Mouse (Mus musculus) cortical plate, adult 2 months (tissue): ENCODE data around the gene Tmprss9. TPM values are rescaled to one million over a fixed set of nuclear protein-coding genes. Genes with fewer than 3 reads are reported as not detected.

ENCODE experiments used
- H3K27ac ChIP-seq: fragments of 200-500 bp; 2 replicates; pipeline ENCODE4 v1.5.1; 2012; ENCODE audit warnings: low read length, control low read depth, inconsistent platforms; ENCODE audit not compliant: insufficient read depth
- H3K4me1 ChIP-seq: fragments of 200-500 bp; 2 replicates; pipeline ENCODE4 v1.6.1; 2011; ENCODE audit warnings: low read length; ENCODE audit not compliant: control insufficient read depth, insufficient read depth
- H3K4me3 ChIP-seq: fragments of 200-500 bp; 2 replicates; pipeline ENCODE4 v1.5.1; 2011; ENCODE audit warnings: mild to moderate bottlenecking, low read length, control low read depth; ENCODE audit not compliant: insufficient read depth
- CTCF ChIP-seq: fragments of 200-500 bp; IDR thresholded peaks from 2 replicates; pipeline ENCODE4 v1.5.1; 2011; ENCODE audit warnings: mild to moderate bottlenecking, control low read depth, low read length; ENCODE audit not compliant: insufficient read depth; ENCODE audit errors: extremely low read depth
- POLR2A ChIP-seq: fragments of 200-500 bp; IDR thresholded peaks from 2 replicates; pipeline ENCODE4 v1.6.1; 2011; ENCODE audit warnings: mild to moderate bottlenecking, low read length, control low read depth; ENCODE audit not compliant: insufficient read depth; ENCODE audit errors: extremely low read depth
- polyA plus RNA-seq: library from polyadenylated mRNA; depleted of rRNA; stranded (reverse); fragments of >200 nt; gene quantifications from 2 replicates; pipeline ENCODE4 v1.2.3, GENCODE M21; 2012

The Tmprss9 gene
- polyA plus RNA-seq, 1 experiment = 0.40 TPM

DNA sequence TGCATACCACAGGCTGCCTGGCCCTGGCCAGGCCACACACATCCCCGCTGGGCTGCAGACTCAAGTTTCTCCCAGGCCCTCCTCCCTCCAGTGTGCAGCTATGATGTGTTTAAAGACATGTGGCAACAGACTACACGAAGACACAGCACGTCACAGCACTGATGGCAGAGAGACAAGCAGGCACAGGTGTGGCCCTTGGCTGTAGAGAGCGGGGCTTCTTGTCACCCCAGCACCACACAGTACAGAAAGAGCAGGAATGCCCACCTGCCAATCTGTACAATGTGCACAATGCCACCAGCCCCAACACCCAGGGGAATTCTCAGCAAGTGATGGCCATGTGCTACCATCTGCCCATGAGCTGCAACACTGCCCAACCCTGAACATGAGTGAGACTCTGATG is 39.7 kb downstream of the Tmprss9 start:
- Histone ChIP-seq H3K4me3 (no peak overlapping the region), H3K4me1 (no peaks in the 10 kb centered on the region), H3K27ac (no peak overlapping the region)
- TF ChIP-seq POLR2A (no peak), CTCF (no peak)

GRCm38 (mm10) chr10:80911891-80912290 is 40.2 kb downstream of the Tmprss9 start:
- Histone ChIP-seq H3K4me1 (no peaks in the 10 kb centered on the region), H3K4me3 (no peak overlapping the region), H3K27ac (no peak overlapping the region)
- TF ChIP-seq CTCF (no peak), POLR2A (no peak)

GRCm38 (mm10) chr10:80913364-80914011 is 41.8 kb downstream of the Tmprss9 start:
- Histone ChIP-seq H3K27ac (no peak overlapping the region), H3K4me3 (no peak overlapping the region), H3K4me1 (no peaks in the 10 kb centered on the region)
- TF ChIP-seq POLR2A (no peak), CTCF (no peak)

GRCm38 (mm10) chr10:80914253-80914656 is 42.6 kb downstream of the Tmprss9 start:
- Histone ChIP-seq H3K4me1 (no peaks in the 10 kb centered on the region), H3K4me3 (no peak overlapping the region), H3K27ac (no peak overlapping the region)
- TF ChIP-seq CTCF = no peak
- no peak for TF ChIP-seq POLR2A

DNA sequence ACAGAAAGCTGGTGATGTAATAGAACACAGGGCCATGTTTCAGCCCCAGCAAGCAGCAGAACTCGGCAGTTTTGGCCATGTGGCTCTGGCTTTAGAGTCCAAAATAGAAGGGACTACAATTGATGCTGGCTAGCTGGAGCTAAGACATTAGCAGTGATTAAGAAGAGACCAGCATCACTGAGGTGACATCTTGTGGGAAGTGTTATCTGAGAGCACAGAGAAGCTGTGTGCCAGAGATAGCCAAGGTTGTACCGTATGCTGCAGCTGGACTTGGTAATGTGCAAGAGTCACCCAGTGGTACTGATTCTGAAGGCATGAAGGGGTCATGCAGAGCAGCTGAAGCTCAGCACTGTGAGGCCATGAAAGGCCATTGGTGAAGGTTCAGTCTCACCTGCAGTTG is 43.6 kb downstream of the Tmprss9 start:
- TF ChIP-seq POLR2A = no peak
- TF ChIP-seq CTCF = no peak
- H3K4me3 ChIP-seq = no peak overlapping the region
- no peak overlapping the region for H3K27ac ChIP-seq
- H3K4me1 ChIP-seq = no peaks in the 10 kb centered on the region

DNA sequence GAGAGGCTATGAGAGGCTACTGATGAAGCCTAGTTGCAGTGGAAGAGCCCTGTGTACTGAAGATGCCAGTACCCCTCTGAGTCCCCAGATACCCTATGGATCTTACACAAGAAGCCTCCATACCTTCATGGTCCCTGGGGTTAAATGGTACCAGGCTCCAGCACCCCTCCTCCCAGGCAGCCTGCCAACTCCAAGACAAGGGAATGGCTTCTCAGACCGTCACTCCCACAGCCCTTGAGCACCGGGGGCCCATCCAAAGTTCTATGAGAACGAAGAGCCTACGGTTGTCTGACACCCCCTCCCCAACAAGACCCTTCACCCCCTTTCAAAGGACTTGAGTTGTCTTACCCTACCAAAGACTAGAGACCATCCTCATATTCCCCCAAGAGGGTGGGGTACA is 44.1 kb downstream of the Tmprss9 start:
- H3K4me1 ChIP-seq = no peaks in the 10 kb centered on the region
- H3K27ac ChIP-seq = no peak overlapping the region
- no peak for TF ChIP-seq POLR2A
- TF ChIP-seq CTCF = no peak
- no peak overlapping the region for H3K4me3 ChIP-seq

GRCm38 (mm10) chr10:80917336-80917778 is 45.7 kb downstream of the Tmprss9 start:
- Histone ChIP-seq H3K4me1 (no peaks in the 10 kb centered on the region), H3K4me3 (peak overlapping the region; percentile 77), H3K27ac (no peak overlapping the region)
- no peak for TF ChIP-seq CTCF
- TF ChIP-seq POLR2A = no peak

GRCm38 (mm10) chr10:80917779-80918434 is 46.3 kb downstream of the Tmprss9 start, which contains the start of gene Lmnb2:
TSS of gene Lmnb2 (minus strand) at chr10:80918245.
- TF ChIP-seq POLR2A (0 out of 2 replicates have a peak, but pooled peaks have one; percentile 17), CTCF (no peak)
- Histone ChIP-seq H3K4me1 (no peaks in the 10 kb centered on the region), H3K27ac (no peak within 1 kb of the TSS), H3K4me3 (peak within 1 kb of the TSS; percentile 77)

- TF ChIP-seq POLR2A (no peak), CTCF (no peak)
- Histone ChIP-seq H3K27ac (no peak overlapping the region), H3K4me1 (no peaks in the 10 kb centered on the region), H3K4me3 (no peak overlapping the region)
Measured at GRCm38 (mm10) chr10:80921923-80922322, 50.3 kb downstream of the Tmprss9 start.

DNA sequence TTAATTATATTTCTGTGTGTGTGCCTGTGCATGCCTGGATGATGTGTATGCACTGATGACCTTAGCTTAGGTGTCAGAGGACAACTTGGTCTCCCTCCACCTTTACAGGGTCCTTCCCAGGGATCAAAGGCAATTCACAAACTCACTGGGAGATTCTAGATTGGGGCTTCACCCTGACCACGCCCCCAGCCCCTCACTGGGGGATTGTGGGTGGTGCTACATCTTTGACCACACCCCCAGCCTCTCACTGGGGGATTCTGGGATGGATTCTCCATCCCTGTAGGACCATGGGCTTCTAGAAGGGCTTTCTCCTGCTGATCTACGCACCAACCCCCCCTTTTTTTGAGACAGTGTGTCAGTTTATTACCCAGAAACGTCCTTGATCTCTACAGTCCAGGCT is 53.8 kb downstream of the Tmprss9 start:
- H3K4me3 ChIP-seq = no peak overlapping the region
- no peak for TF ChIP-seq POLR2A
- no peak for TF ChIP-seq CTCF
- H3K4me1 ChIP-seq = no peaks in the 10 kb centered on the region
- H3K27ac ChIP-seq = no peak overlapping the region
